Comparison of ENCODE assay signal across 24 mouse cellular contexts in genomic region chr13:111269789-111270335, GRCm38 (mm10). TPM values are rescaled to one million over a fixed set of nuclear protein-coding genes. Genes with fewer than 3 reads are reported as not detected.
DNase-seq lines count a peak whose midpoint lies in the region; ATAC-seq lines count a peak whose summit lies in the region.
"Had no signal": no experiment of that assay in that cellular context is flagged by ENCODE, and none has a peak within 500 bp of the region (broad histone marks: within the 10 kb centered on the region; RNA-seq: fewer than 3 reads in every experiment).

No protein-coding gene starts in this region.

- 0 out of 2 replicates have a peak, but pooled peaks have one; percentile 4 for ATAC-seq in frontal cortex, adult (ENCODE audit: low TSS enrichment)
- peak; percentile 82 for ATAC-seq in intestine, embryonic 16.5 days
- ATAC-seq: forebrain, postnatal 0 days; inflammation-experienced regulatory T-cells, adult 6 months had no signal

- WGBS in intestine, embryonic 16.5 days = 52% methylated on average over 13 of the region's 13 CpGs

- no peaks in the 10 kb centered on the region for H3K27me3 ChIP-seq in intestine, embryonic 16.5 days (replicated peaks; ENCODE audit: control insufficient read depth, insufficient read depth, low read length)

- H3K4me2 ChIP-seq in intestine, embryonic 16.5 days (ENCODE audit: low read depth, low read length) = no peak overlapping the region

- no peaks in the 10 kb centered on the region for H3K9me3 ChIP-seq in intestine, embryonic 16.5 days (ENCODE audit: control insufficient read depth, low read length)

- H3K36me3 ChIP-seq in intestine, embryonic 16.5 days (ENCODE audit: control insufficient read depth, insufficient read depth, low read length) = no peaks in the 10 kb centered on the region

- peaks cover 5% of the 10 kb centered on the region for H3K4me1 ChIP-seq in intestine, embryonic 16.5 days (ENCODE audit: control insufficient read depth, insufficient read depth, low read length)

- H3K27ac ChIP-seq in intestine, embryonic 16.5 days (ENCODE audit: low read length) = peak overlapping the region; percentile 45
- H3K27ac ChIP-seq: kidney, postnatal 0 days; macrophage had no signal

- H3K4me3 ChIP-seq in intestine, embryonic 16.5 days (ENCODE audit: low read length) = no peak overlapping the region

- DNase-seq in frontal cortex, postnatal 36 days (ENCODE audit: low spot score in 2 of 2) = no peak
- peak; percentile 36 for DNase-seq in 416B (ENCODE audit: low read depth)
- DNase-seq in lung, postnatal 25 days (ENCODE audit: low spot score) = peak; percentile 39
- DNase-seq in cerebellum, adult 9-11 months = no peak
- DNase-seq in adrenal gland, postnatal 14 days = no peak
- no peak for DNase-seq in ovary, adult 18-20 months (ENCODE audit: low spot score)
- DNase-seq: adrenal gland, adult 8-10 months; cerebellum, adult 11-12 months; forebrain, postnatal 0 days; heart, adult 18-20 months; liver; midbrain, embryonic 14.5 days; thymus, postnatal 25 days had no signal

- no peak overlapping the region for H3K9ac ChIP-seq in intestine, embryonic 16.5 days (ENCODE audit: low read depth, low read length)
- H3K9ac ChIP-seq: forebrain, postnatal 0 days had no signal

RNA-seq across cellular contexts. Expression of gene Actbl2, which starts 15.0 kb away (rescaled TPM):
- polyA plus RNA-seq in intestine, embryonic 16.5 days (2015; fragmentation: Nextera tagmentation; extraction: Ambion mirVana) = not detected in 2 replicates
- not detected in 2 replicates for total RNA-seq in adrenal gland, postnatal 14 days (2021)
- total RNA-seq: adrenal gland, adult 8-10 months; forebrain, postnatal 0 days; gastrocnemius, adult 8-10 months; heart, adult 18-20 months; left cerebral cortex, postnatal 14 days had no signal
- polyA plus RNA-seq: embryonic facial prominence, embryonic 11.5 days; forebrain, postnatal 0 days; heart, embryonic 16.5 days; hindbrain, embryonic 11.5 days; kidney, postnatal 0 days; macrophage; midbrain, embryonic 14.5 days; spleen, adult 2 months had no signal

Comparison
In these comparisons a context has a peak if more than half of its experiments do, and no peak if none do; other contexts are left out.
1. DNase-seq: peak in 416B (single experiment) and lung, postnatal 25 days (single experiment); none in frontal cortex, postnatal 36 days (0 of 2), cerebellum, adult 9-11 months (single experiment), adrenal gland, postnatal 14 days (single experiment) and ovary, adult 18-20 months (single experiment).